Mouse (Mus musculus) erythroblast, embryonic 14.5 days (primary cell): ENCODE data around the gene Kif2a.

ENCODE experiments used
- GATA1 ChIP-seq: IDR thresholded peaks from 2 replicates; pipeline ENCODE4 v1.6.1; 2012; ENCODE audit warnings: low read length, inconsistent platforms, mixed read lengths
- TAL1 ChIP-seq: IDR thresholded peaks from 3 replicates; pipeline ENCODE4 v1.6.1; 2012; ENCODE audit warnings: low read length, inconsistent platforms, mixed read lengths

DNA sequence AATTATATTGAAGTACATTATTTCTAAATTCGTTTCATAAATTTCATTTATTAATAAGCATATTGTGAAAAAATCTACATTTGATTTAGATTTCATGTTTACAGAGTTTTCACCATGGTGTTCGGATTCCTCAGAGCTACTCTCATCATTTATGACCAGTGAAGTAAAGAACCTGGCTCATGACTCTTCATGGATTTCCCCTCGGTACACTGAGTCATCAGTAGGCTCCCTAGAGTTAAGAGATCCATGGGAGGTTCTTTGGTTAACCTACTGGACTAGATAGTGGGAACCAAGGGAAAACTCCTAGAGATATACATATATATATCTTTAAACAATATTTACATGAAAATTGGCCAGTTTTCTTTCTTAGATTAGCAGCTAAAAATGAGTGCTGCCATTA, 61.4 kb downstream of the Kif2a start:
- TF ChIP-seq TAL1: no peak
- TF ChIP-seq GATA1: no peak
